Mouse (Mus musculus) adrenal gland, adult (tissue): ENCODE data around the gene Pabpc4l.
A peak's percentile ranks its signal among the peaks of the same experiment; 100 is the strongest.
"Not testable (repeated sequence)": the region's sequence is repeated elsewhere in the genome, so short reads cannot be mapped to it uniquely, and the experiment has no call there.

Experiments
- DNase-seq, 2 experiments: peaks; one replicate each; pipeline ENCODE4 v3.0.0; 2022 to 2023; ENCODE audit warnings: low spot score in 1 of 2; ENCODE audit not compliant: inconsistent age in 2 of 2

The Pabpc4l gene

DNA sequence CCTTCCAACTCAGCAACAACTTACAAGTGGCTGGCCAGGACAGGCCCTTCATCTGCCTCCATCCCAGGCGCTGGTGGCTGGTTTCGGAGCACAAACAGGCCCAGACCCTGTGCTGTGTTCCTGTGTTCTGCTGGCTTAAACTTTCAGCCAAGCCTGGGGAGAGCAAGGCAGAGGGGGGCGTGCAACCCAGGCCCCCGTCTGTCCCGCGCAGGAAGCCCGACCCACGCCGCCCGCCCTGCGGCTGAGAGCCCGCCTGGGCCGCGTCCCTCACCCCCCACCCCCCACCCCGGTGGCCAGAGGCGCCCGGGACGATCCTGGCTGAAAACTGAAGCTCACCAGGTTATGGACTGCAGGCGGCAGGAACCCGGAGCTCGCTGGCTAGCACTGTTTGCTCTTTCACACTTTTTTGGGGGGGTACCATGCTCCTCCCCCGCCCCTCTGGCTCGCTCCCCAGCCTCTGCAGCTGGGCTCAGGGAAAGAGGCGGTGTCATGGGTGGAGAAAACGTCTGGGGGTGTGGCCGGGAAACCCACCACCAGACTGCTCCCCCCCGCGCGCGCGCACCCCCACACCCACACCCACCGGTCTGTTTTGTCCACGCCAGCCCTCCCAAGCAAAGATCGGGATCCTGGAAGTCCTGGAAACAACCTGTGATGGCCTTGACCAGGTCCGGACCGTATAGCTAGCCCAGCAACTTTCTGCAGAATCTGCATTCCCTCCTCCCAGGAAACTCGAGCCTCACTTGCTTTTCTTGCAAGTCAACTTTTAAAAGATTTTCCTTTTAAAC, at the start of gene Pabpc4l:
Gene Pabpc4l (minus strand): TSS at position 739 of the 785 bp plus-strand sequence.
- DNase-seq, result peak; percentile 56 to 79

- DNase-seq, result no peak
Observed at GRCm38 (mm10) chr3:46490989-46491259, 42.9 kb upstream of the Pabpc4l start.

- DNase-seq, result no peak
Observed at GRCm38 (mm10) chr3:46490132-46490988, 42.3 kb upstream of the Pabpc4l start.

GRCm38 (mm10) chr3:46486091-46486490, 38.1 kb upstream of the Pabpc4l start:
- not testable (repeated sequence) for DNase-seq

- no peak for DNase-seq
Observed at GRCm38 (mm10) chr3:46448266-46448532, 180 bp upstream of the Pabpc4l start.

GRCm38 (mm10) chr3:46431416-46431815, 16.6 kb downstream of the Pabpc4l start:
- no peak for DNase-seq
